Mouse (Mus musculus): Measurements from ENCODE around the gene Gna13. TPM values are rescaled to one million over a fixed set of nuclear protein-coding genes. Genes with fewer than 3 reads are reported as not detected.

Gene Gna13
- polyA plus RNA-seq, 1 experiment, result 35.5 TPM

GRCm38 (mm10) chr11:109358549-109358948, 4.1 kb upstream of the Gna13 start:
- Histone ChIP-seq H3K27ac (ENCODE audit: insufficient read depth, low read length) (0 out of 2 replicates have a peak overlapping the region, but pooled peaks have one; percentile 76), H3K4me3 (ENCODE audit: insufficient read depth, low read length) (no peak overlapping the region), H3K4me1 (ENCODE audit: control insufficient read depth, insufficient read depth, low read length) (peaks cover 10% of the 10 kb centered on the region; the same call in 1 of the 2 replicates)
- TF ChIP-seq CTCF (IDR thresholded peaks at IDR 0.05; ENCODE audit: extremely low read depth, insufficient read depth, low read length) (no peak), POLR2A (IDR thresholded peaks at IDR 0.05; ENCODE audit: extremely low read depth, insufficient read depth, low read length) (no peak)

- TF ChIP-seq CTCF (IDR thresholded peaks at IDR 0.05; ENCODE audit: extremely low read depth, insufficient read depth, low read length) (no peak), POLR2A (IDR thresholded peaks at IDR 0.05; ENCODE audit: extremely low read depth, insufficient read depth, low read length) (no peak)
- Histone ChIP-seq H3K4me1 (ENCODE audit: control insufficient read depth, insufficient read depth, low read length) (peaks cover 10% of the 10 kb centered on the region; the same call in 1 of the 2 replicates), H3K27ac (ENCODE audit: insufficient read depth, low read length) (peak overlapping the region; percentile 32), H3K4me3 (ENCODE audit: insufficient read depth, low read length) (no peak overlapping the region)
Observed at GRCm38 (mm10) chr11:109359043-109359752, 3.4 kb upstream of the Gna13 start.

- Histone ChIP-seq H3K27ac (ENCODE audit: insufficient read depth, low read length) (peak overlapping the region; percentile 32; the same call in 1 of the 2 replicates), H3K4me1 (ENCODE audit: control insufficient read depth, insufficient read depth, low read length) (peaks cover 12% of the 10 kb centered on the region), H3K4me3 (ENCODE audit: insufficient read depth, low read length) (no peak overlapping the region)
- TF ChIP-seq CTCF (IDR thresholded peaks at IDR 0.05; ENCODE audit: extremely low read depth, insufficient read depth, low read length) (no peak), POLR2A (IDR thresholded peaks at IDR 0.05; ENCODE audit: extremely low read depth, insufficient read depth, low read length) (no peak)
Observed at GRCm38 (mm10) chr11:109360102-109360501, 2.5 kb upstream of the Gna13 start.

GRCm38 (mm10) chr11:109360581-109361040, 2.0 kb upstream of the Gna13 start:
- peak overlapping the region; percentile 82 for H3K27ac ChIP-seq (ENCODE audit: insufficient read depth, low read length)

GRCm38 (mm10) chr11:109361241-109361630, 1.4 kb upstream of the Gna13 start:
- H3K4me3 ChIP-seq (ENCODE audit: insufficient read depth, low read length), result peak overlapping the region; percentile 97; the same call in 1 of the 2 replicates
- H3K4me1 ChIP-seq (ENCODE audit: control insufficient read depth, insufficient read depth, low read length), result peaks cover 14% of the 10 kb centered on the region
- H3K27ac ChIP-seq (ENCODE audit: insufficient read depth, low read length), result peak overlapping the region; percentile 82
- no peak for TF ChIP-seq POLR2A (IDR thresholded peaks at IDR 0.05; ENCODE audit: extremely low read depth, insufficient read depth, low read length)
- TF ChIP-seq CTCF (IDR thresholded peaks at IDR 0.05; ENCODE audit: extremely low read depth, insufficient read depth, low read length), result no peak

More at GRCm38 (mm10) chr11:109360581-109361040, 2.0 kb upstream of the Gna13 start:
- no peak for TF ChIP-seq CTCF (IDR thresholded peaks at IDR 0.05; ENCODE audit: extremely low read depth, insufficient read depth, low read length)
- TF ChIP-seq POLR2A (IDR thresholded peaks at IDR 0.05; ENCODE audit: extremely low read depth, insufficient read depth, low read length), result no peak
- peaks cover 12% of the 10 kb centered on the region for H3K4me1 ChIP-seq (ENCODE audit: control insufficient read depth, insufficient read depth, low read length)
- no peak overlapping the region for H3K4me3 ChIP-seq (ENCODE audit: insufficient read depth, low read length)

GRCm38 (mm10) chr11:109361631-109362462, 784 bp upstream of the Gna13 start:
- peaks cover 14% of the 10 kb centered on the region for H3K4me1 ChIP-seq (ENCODE audit: control insufficient read depth, insufficient read depth, low read length)
- peak overlapping the region; percentile 82 for H3K27ac ChIP-seq (ENCODE audit: insufficient read depth, low read length)
- TF ChIP-seq CTCF (IDR thresholded peaks at IDR 0.05; ENCODE audit: extremely low read depth, insufficient read depth, low read length) (no peak), POLR2A (IDR thresholded peaks at IDR 0.05; ENCODE audit: extremely low read depth, insufficient read depth, low read length) (no peak)
- peak overlapping the region; percentile 97 for H3K4me3 ChIP-seq (ENCODE audit: insufficient read depth, low read length)

GRCm38 (mm10) chr11:109363191-109364133, 831 bp downstream of the Gna13 start:
- Histone ChIP-seq H3K4me1 (ENCODE audit: control insufficient read depth, insufficient read depth, low read length) (peaks cover 14% of the 10 kb centered on the region), H3K4me3 (ENCODE audit: insufficient read depth, low read length) (peak overlapping the region; percentile 97), H3K27ac (ENCODE audit: insufficient read depth, low read length) (peak overlapping the region; percentile 98)
- no peak for TF ChIP-seq POLR2A (IDR thresholded peaks at IDR 0.05; ENCODE audit: extremely low read depth, insufficient read depth, low read length)
- no peak for TF ChIP-seq CTCF (IDR thresholded peaks at IDR 0.05; ENCODE audit: extremely low read depth, insufficient read depth, low read length)

GRCm38 (mm10) chr11:109364337-109364736, 1.7 kb downstream of the Gna13 start:
- peaks cover 18% of the 10 kb centered on the region for H3K4me1 ChIP-seq (ENCODE audit: control insufficient read depth, insufficient read depth, low read length)

More at GRCm38 (mm10) chr11:109364337-109364736, 1.7 kb downstream of the Gna13 start:
- TF ChIP-seq POLR2A (IDR thresholded peaks at IDR 0.05; ENCODE audit: extremely low read depth, insufficient read depth, low read length) (no peak), CTCF (IDR thresholded peaks at IDR 0.05; ENCODE audit: extremely low read depth, insufficient read depth, low read length) (no peak)
- H3K4me3 ChIP-seq (ENCODE audit: insufficient read depth, low read length), result peak overlapping the region; percentile 18; the same call in 1 of the 2 replicates
- no peak overlapping the region for H3K27ac ChIP-seq (ENCODE audit: insufficient read depth, low read length)

Measured in cortical plate, adult 2 months (tissue).